ENCODE assay signal across 8 mouse cellular contexts in the genomic region with DNA sequence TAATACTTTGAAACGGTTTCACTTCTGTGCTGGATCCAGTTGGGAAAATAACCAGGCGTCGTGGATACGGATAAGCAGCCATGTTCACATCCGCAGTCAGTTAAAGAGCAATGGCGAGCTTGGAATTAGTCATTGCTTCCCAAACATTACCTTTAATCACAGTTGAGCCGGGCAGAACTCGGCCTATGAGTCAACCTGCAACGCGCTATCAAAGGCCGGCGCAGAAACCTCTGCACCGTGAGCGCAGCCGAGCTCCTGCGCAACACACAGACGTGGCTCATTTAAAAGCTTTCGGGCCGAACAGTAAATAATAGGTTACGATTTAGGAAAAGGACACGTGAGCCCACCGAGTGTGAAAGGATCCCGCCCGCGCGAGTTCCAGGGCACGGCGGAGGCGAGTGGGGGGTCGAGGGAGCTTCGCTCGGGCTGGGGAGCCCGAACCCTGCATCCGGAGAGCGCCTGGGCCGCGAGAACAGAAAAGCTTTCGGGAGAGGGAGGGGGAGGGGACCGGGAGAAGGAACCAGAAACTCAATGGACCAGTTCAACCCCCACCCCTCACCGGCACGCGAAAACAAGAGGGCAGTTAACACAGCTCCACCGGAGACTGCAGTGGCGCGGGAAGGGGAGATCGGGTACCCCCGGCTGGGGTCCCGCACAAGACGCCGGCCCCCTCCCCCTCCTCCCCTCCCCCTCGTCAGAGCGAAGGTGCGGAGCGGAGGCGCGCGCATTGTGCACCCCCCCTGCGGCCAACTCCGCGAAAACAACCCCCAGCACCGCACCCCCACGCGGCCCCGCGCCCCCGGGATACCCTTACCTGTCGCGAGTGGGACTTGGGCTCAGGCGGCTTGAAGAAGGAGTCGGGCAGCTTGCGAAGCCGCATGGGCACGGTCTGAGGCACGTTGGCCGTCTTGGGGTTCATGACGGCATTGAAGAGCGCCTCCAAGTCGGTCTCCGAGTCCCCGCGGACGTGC. TPM values are rescaled to one million over a fixed set of nuclear protein-coding genes. Genes with fewer than 3 reads are reported as not detected.
A peak's percentile ranks its signal among the peaks of the same experiment; 100 is the strongest.
DNase-seq lines count a peak whose midpoint lies in the region; ATAC-seq and TF ChIP-seq lines count a peak whose summit lies in the region.

No protein-coding gene starts in this region.

- DNase-seq in layer of hippocampus, adult 11-12 months (ENCODE audit: low spot score) = peak; percentile 20
- DNase-seq in layer of hippocampus, adult 9-10 months (ENCODE audit: low spot score) = no peak
- peak; percentile 52 for DNase-seq in embryo, embryonic 11.5 days (ENCODE audit: low read depth, low spot score)
- peak; percentile 75 for DNase-seq in midbrain, embryonic 14.5 days
- DNase-seq in stomach, postnatal 0 days (ENCODE audit: low spot score) = peak; percentile 86

- H3K4me2 ChIP-seq in intestine, postnatal 0 days (replicated peaks; ENCODE audit: low read depth) = peak overlapping the region; percentile 83
- H3K4me2 ChIP-seq in limb, embryonic 12.5 days = peak overlapping the region; percentile 65
- H3K4me2 ChIP-seq in midbrain, embryonic 14.5 days (ENCODE audit: low read length) = peak overlapping the region; percentile 96
- H3K4me2 ChIP-seq in stomach, postnatal 0 days (replicated peaks; ENCODE audit: low read depth) = peak overlapping the region; percentile 77

- peak overlapping the region; percentile 91 for H3K9ac ChIP-seq in intestine, postnatal 0 days (ENCODE audit: low read depth, low read length)
- peak overlapping the region; percentile 99 for H3K9ac ChIP-seq in limb, embryonic 12.5 days (replicated peaks)
- peak overlapping the region; percentile 62 for H3K9ac ChIP-seq in midbrain, embryonic 14.5 days (replicated peaks; ENCODE audit: low read length)
- peak overlapping the region; percentile 98 for H3K9ac ChIP-seq in stomach, postnatal 0 days (ENCODE audit: low read length)

- ATAC-seq in granulocyte monocyte progenitor cell, adult 5-6 weeks (replicated peaks; ENCODE audit: poor library complexity, severe bottlenecking) = peak; percentile 27; the same call in 1 of the 2 replicates
- ATAC-seq in intestine, postnatal 0 days = peak; percentile 88
- ATAC-seq in limb, embryonic 12.5 days (ENCODE audit: insufficient number of reproducible peaks, insufficient read depth, low FRiP score, low TSS enrichment, low read depth) = peak; percentile 63
- peak; percentile 55 for ATAC-seq in midbrain, embryonic 14.5 days (ENCODE audit: low FRiP score, low TSS enrichment)
- peak; percentile 93 for ATAC-seq in stomach, postnatal 0 days (ENCODE audit: low FRiP score, low TSS enrichment)

- H3K36me3 ChIP-seq in intestine, postnatal 0 days (ENCODE audit: control insufficient read depth, insufficient read depth) = peaks cover 21% of the 10 kb centered on the region
- peaks cover 29% of the 10 kb centered on the region for H3K36me3 ChIP-seq in limb, embryonic 12.5 days
- no peaks in the 10 kb centered on the region for H3K36me3 ChIP-seq in midbrain, embryonic 14.5 days (ENCODE audit: control insufficient read depth, insufficient read depth, low read length)
- no peaks in the 10 kb centered on the region; the same call in 1 of the 2 replicates for H3K36me3 ChIP-seq in stomach, postnatal 0 days (ENCODE audit: control insufficient read depth, insufficient read depth, low read length)

- no peaks in the 10 kb centered on the region for H3K9me3 ChIP-seq in intestine, postnatal 0 days (ENCODE audit: control insufficient read depth)
- no peaks in the 10 kb centered on the region for H3K9me3 ChIP-seq in limb, embryonic 12.5 days
- H3K9me3 ChIP-seq in midbrain, embryonic 14.5 days (ENCODE audit: control insufficient read depth, low read length) = no peaks in the 10 kb centered on the region
- no peaks in the 10 kb centered on the region for H3K9me3 ChIP-seq in stomach, postnatal 0 days (ENCODE audit: control insufficient read depth, low read length)

- peak overlapping the region; percentile 94 for H3K27ac ChIP-seq in intestine, postnatal 0 days (ENCODE audit: low read depth, low read length)
- peak overlapping the region; percentile 100 for H3K27ac ChIP-seq in limb, embryonic 12.5 days
- peak overlapping the region; percentile 75 for H3K27ac ChIP-seq in midbrain, embryonic 14.5 days (replicated peaks; ENCODE audit: low read depth, low read length)
- H3K27ac ChIP-seq in stomach, postnatal 0 days (replicated peaks) = peak overlapping the region; percentile 99

- no peaks in the 10 kb centered on the region for H3K4me1 ChIP-seq in intestine, postnatal 0 days (replicated peaks; ENCODE audit: control insufficient read depth, insufficient read depth, low read length)
- H3K4me1 ChIP-seq in limb, embryonic 12.5 days (replicated peaks) = peaks cover 37% of the 10 kb centered on the region
- H3K4me1 ChIP-seq in midbrain, embryonic 14.5 days (ENCODE audit: control insufficient read depth, insufficient read depth, low read length) = peaks cover 7% of the 10 kb centered on the region; the same call in 1 of the 2 replicates
- H3K4me1 ChIP-seq in stomach, postnatal 0 days (replicated peaks; ENCODE audit: control insufficient read depth, insufficient read depth) = no peaks in the 10 kb centered on the region

- peak overlapping the region; percentile 96 for H3K4me3 ChIP-seq in intestine, postnatal 0 days (ENCODE audit: low read depth, low read length)
- H3K4me3 ChIP-seq in limb, embryonic 12.5 days (replicated peaks) = peak overlapping the region; percentile 88
- peak overlapping the region; percentile 69 for H3K4me3 ChIP-seq in midbrain, embryonic 14.5 days (replicated peaks; ENCODE audit: low read depth, low read length)
- H3K4me3 ChIP-seq in stomach, postnatal 0 days (ENCODE audit: low read depth, low read length) = peak overlapping the region; percentile 96

- under 1% methylated on average over 79 of the region's 82 CpGs for WGBS in intestine, postnatal 0 days
- under 1% methylated on average over 82 of the region's 82 CpGs for WGBS in limb, embryonic 12.5 days
- WGBS in midbrain, embryonic 14.5 days = under 1% methylated on average over 81 of the region's 82 CpGs
- under 1% methylated on average over 70 of the region's 82 CpGs for WGBS in stomach, postnatal 0 days

- TF ChIP-seq EP300 in stomach, postnatal 0 days (optimal IDR thresholded peaks at IDR 0.05) = no peak

- no peaks in the 10 kb centered on the region for H3K27me3 ChIP-seq in intestine, postnatal 0 days (replicated peaks; ENCODE audit: control insufficient read depth, insufficient read depth, low read length)
- no peaks in the 10 kb centered on the region for H3K27me3 ChIP-seq in limb, embryonic 12.5 days
- 0 out of 2 replicates have a peak, but pooled peaks cover 8% of the 10 kb centered on the region for H3K27me3 ChIP-seq in midbrain, embryonic 14.5 days (ENCODE audit: control insufficient read depth, insufficient read depth, low read length)
- H3K27me3 ChIP-seq in stomach, postnatal 0 days (ENCODE audit: control insufficient read depth, insufficient read depth, low read length) = no peaks in the 10 kb centered on the region

- TF ChIP-seq CTCF in intestine, postnatal 0 days (IDR thresholded peaks at IDR 0.05; ENCODE audit: low read depth) = no peak
- no peak for TF ChIP-seq CTCF in stomach, postnatal 0 days (IDR thresholded peaks at IDR 0.05; ENCODE audit: low read depth)

RNA-seq across cellular contexts. Expression of gene Yap1, which starts 0.8 kb away (rescaled TPM):
- total RNA-seq in granulocyte monocyte progenitor cell, adult 5-6 weeks (2014; fragmentation: Nextera tagmentation) = not detected in 2 replicates
- not detected in 2 replicates for total RNA-seq in granulocyte monocyte progenitor cell, adult 5-6 weeks (2017)
- polyA plus RNA-seq in intestine, postnatal 0 days (2015; fragmentation: Nextera tagmentation; extraction: Ambion mirVana) = 11.4 TPM in 2 replicates
- polyA plus RNA-seq in limb, embryonic 12.5 days (2016; fragmentation: Nextera tagmentation; extraction: Ambion mirVana) = 64.7 and 69.5 TPM in 2 replicates
- polyA plus RNA-seq in midbrain, embryonic 14.5 days (2014; fragmentation: Nextera tagmentation; extraction: Ambion mirVana) = 5.9 and 7.8 TPM in 2 replicates
- 13.6 and 16.0 TPM in 2 replicates for polyA plus RNA-seq in stomach, postnatal 0 days (2015; fragmentation: Nextera tagmentation; extraction: Ambion mirVana)

RNA-seq across cellular contexts. Expression of gene Cfap300, which starts 39.0 kb away (rescaled TPM):
- total RNA-seq in granulocyte monocyte progenitor cell, adult 5-6 weeks (2014; fragmentation: Nextera tagmentation) = 0.45 TPM in 1 of 2 replicates, not detected in the other
- not detected in 2 replicates for total RNA-seq in granulocyte monocyte progenitor cell, adult 5-6 weeks (2017)
- 1.6 and 2.0 TPM in 2 replicates for polyA plus RNA-seq in intestine, postnatal 0 days (2015; fragmentation: Nextera tagmentation; extraction: Ambion mirVana)
- 14.0 and 15.3 TPM in 2 replicates for polyA plus RNA-seq in limb, embryonic 12.5 days (2016; fragmentation: Nextera tagmentation; extraction: Ambion mirVana)
- 15.8 and 18.2 TPM in 2 replicates for polyA plus RNA-seq in midbrain, embryonic 14.5 days (2014; fragmentation: Nextera tagmentation; extraction: Ambion mirVana)
- 3.3 and 3.7 TPM in 2 replicates for polyA plus RNA-seq in stomach, postnatal 0 days (2015; fragmentation: Nextera tagmentation; extraction: Ambion mirVana)

Comparison
In these comparisons a context has a peak if more than half of its experiments do, and no peak if none do; other contexts are left out.
1. ATAC-seq: peak in every context shown above with its lines; median percentile 93 in stomach, postnatal 0 days; 88 in intestine, postnatal 0 days; 63 in limb, embryonic 12.5 days; 55 in midbrain, embryonic 14.5 days; 27 in granulocyte monocyte progenitor cell, adult 5-6 weeks.